Mouse (Mus musculus): ENCODE measurements around the gene Rhox12. TPM values are rescaled to one million over a fixed set of nuclear protein-coding genes. Genes with fewer than 3 reads are reported as not detected.

Gene Rhox12
- not detected in 2 replicates for polyA plus RNA-seq (2016; fragmentation: Nextera tagmentation; extraction: Ambion mirVana)

DNA sequence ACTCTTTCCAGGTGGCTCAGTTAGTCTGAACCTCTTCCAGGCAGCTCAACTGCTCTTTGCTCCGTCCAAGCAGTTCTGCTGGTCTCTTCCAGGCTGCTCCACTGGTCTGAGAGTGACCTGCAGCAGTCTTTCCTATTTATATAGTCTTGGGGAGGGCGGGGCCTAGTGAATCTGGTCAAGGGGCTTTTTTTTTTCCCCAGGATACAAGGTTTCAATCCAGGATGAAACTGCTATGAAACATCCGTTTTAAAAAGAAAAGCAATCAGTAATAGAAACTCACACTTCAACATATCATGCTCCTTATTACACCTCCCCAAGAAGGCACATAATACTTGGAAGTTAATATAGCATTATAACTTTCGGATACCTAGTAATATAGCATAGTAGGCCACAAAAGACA lies at the start of gene Rhox12:
Rhox12 (minus strand) TSS at position 101 of the 400 bp plus-strand sequence.
- no peak within 1 kb of the TSS for H3K4me3 ChIP-seq
- no peaks in the 10 kb centered on the region for H3K4me1 ChIP-seq
- H3K27ac ChIP-seq: no peak within 1 kb of the TSS
- H3K36me3 ChIP-seq: no peaks in the 10 kb centered on the region
- WGBS: 81% methylated on average over 4 of the region's 4 CpGs
- no peaks in the 10 kb centered on the region for H3K27me3 ChIP-seq (ENCODE audit: low read depth, poor library complexity, severe bottlenecking)
- DNase-seq (ENCODE audit: low spot score): no peak
- H3K9me3 ChIP-seq (replicated peaks): no peaks in the 10 kb centered on the region

DNA sequence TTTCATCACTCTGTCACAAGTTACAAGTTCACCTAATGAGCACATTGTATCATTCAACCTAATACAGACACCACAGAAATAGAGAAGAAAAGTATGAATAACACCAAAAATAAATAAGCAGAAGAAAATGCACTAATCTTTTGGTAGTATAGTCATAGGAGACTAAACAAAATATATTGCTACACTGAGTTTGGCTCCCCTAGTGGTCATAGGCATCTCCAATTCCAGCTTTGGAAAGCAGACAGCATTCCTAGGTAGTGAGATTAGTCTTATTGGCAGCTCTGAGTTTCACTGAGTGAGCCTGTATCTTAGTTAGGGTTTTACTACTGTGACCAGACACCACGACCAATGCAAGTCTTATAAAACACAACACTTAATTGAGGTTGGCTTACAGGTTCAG lies 48.4 kb upstream of the Rhox12 start:
- Histone ChIP-seq H3K27ac (no peak overlapping the region), H3K27me3 (ENCODE audit: low read depth, poor library complexity, severe bottlenecking) (no peaks in the 10 kb centered on the region), H3K36me3 (no peaks in the 10 kb centered on the region), H3K4me3 (no peak overlapping the region), H3K9me3 (replicated peaks) (no peaks in the 10 kb centered on the region), H3K4me1 (no peaks in the 10 kb centered on the region)
- no peak for DNase-seq (ENCODE audit: low spot score)
- WGBS: 70% methylated on average over 1 of the region's 1 CpGs

DNA sequence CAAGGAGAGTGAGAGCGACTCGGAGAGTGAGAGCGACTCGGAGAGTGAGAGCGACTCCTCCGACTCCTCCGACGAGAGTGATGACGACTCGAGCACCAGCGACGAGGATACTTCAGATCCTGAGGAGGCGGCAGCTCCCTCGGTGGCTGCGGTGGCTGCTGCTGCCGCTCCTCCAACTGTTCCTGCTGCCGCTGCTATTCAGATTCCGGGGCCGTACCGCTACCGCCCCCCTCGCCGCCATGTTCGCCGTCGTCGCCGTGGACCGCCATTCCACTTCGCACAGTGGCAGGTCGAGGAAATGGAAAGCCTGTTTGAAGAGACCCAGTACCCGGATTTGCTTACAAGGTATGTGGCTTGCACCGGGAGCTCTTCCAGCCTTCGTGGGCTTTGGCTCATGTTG lies 10.8 kb upstream of the Rhox12 start:
- H3K4me3 ChIP-seq: no peak overlapping the region
- no peaks in the 10 kb centered on the region for H3K36me3 ChIP-seq
- no peaks in the 10 kb centered on the region for H3K4me1 ChIP-seq
- no peaks in the 10 kb centered on the region for H3K27me3 ChIP-seq (ENCODE audit: low read depth, poor library complexity, severe bottlenecking)
- 86% methylated on average over 34 of the region's 34 CpGs for WGBS
- no peak overlapping the region for H3K27ac ChIP-seq
- no peak for DNase-seq (ENCODE audit: low spot score)
- H3K9me3 ChIP-seq (replicated peaks): peaks cover 6% of the 10 kb centered on the region; the same call in 1 of the 2 replicates

DNA sequence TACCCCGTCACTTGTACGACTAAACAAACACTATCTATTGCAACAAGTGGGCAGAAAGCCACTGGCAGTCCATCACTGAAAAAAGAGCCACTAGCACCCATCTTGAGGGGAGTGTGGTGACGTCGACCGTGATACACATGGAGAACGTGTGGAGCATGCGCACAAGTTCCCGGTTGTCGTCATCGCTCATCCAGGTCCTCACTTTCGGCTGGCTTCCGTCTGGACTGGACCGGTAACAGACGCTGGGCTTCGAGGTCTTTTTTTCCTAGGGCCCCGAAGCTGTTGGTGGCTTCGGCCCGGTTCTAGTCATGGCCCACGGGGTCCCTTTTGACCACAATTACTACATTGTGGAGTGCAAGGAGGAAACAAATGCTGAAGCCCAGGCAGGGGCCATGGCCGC lies 10.3 kb upstream of the Rhox12 start, which contains the start of gene Rhox13:
Rhox13 (plus strand) TSS at position 238 of the 400 bp plus-strand sequence.
- WGBS: 94% methylated on average over 20 of the region's 20 CpGs
- Histone ChIP-seq H3K4me3 (no peak within 1 kb of the TSS), H3K36me3 (no peaks in the 10 kb centered on the region)

DNA sequence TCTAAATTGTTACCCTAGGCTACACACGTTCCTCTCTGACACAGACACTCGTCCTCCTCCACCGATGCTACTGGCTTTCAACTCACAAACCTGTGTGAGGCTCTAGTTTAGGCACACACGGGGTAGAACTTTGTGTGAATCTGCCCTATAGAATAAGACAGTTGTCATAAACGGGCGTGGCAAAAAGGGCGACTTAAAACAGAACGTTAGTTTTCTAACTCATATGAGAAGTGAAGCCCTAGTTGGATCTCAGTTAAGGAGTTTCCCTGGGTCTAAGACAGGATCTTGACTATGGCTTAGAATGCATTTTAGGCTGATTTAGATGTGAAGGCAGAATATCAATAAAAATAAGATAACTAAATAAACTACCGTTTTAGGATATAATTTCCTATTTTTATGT lies 25.7 kb downstream of the Rhox12 start, which contains the start of gene Rhox11:
Rhox11 (minus strand) TSS at position 101 of the 400 bp plus-strand sequence.
- WGBS: 87% methylated on average over 9 of the region's 9 CpGs
- H3K27ac ChIP-seq: no peak within 1 kb of the TSS
- no peaks in the 10 kb centered on the region for H3K4me1 ChIP-seq
- H3K4me3 ChIP-seq: no peak within 1 kb of the TSS
- no peaks in the 10 kb centered on the region for H3K9me3 ChIP-seq (replicated peaks)
- H3K36me3 ChIP-seq: no peaks in the 10 kb centered on the region
- H3K27me3 ChIP-seq (ENCODE audit: low read depth, poor library complexity, severe bottlenecking): no peaks in the 10 kb centered on the region
- DNase-seq (ENCODE audit: low spot score): no peak

More for the DNA sequence above, 10.3 kb upstream of the Rhox12 start, which contains the start of gene Rhox13:
- Histone ChIP-seq H3K9me3 (replicated peaks) (peaks cover 6% of the 10 kb centered on the region; the same call in 1 of the 2 replicates), H3K27ac (no peak within 1 kb of the TSS), H3K27me3 (ENCODE audit: low read depth, poor library complexity, severe bottlenecking) (no peaks in the 10 kb centered on the region), H3K4me1 (no peaks in the 10 kb centered on the region)
- DNase-seq (ENCODE audit: low spot score): no peak

DNA sequence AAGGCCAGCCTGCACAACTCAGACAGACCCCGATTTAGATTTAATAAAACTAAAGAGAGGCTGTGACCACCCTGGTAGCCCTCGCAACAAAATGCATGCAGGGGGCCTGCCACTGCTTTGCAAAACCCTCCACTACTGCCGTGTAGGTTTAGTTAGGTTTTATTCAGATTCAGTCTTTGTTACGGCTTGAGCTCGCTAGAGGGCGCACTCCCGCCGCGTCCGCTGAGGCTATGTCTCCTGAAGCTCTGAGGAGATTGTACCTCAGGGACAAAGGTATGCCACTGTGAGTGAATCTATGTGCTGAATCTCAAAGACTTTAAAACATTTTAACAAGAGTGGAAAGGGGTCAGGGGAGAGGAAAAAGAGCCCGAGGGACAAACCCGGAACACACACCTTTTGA lies 26.5 kb downstream of the Rhox12 start:
- Histone ChIP-seq H3K4me1 (no peaks in the 10 kb centered on the region), H3K27me3 (ENCODE audit: low read depth, poor library complexity, severe bottlenecking) (no peaks in the 10 kb centered on the region), H3K27ac (no peak overlapping the region), H3K36me3 (no peaks in the 10 kb centered on the region), H3K9me3 (replicated peaks) (no peaks in the 10 kb centered on the region), H3K4me3 (no peak overlapping the region)
- DNase-seq (ENCODE audit: low spot score): peak; percentile 56
- WGBS: 16% methylated on average over 12 of the region's 12 CpGs

DNA sequence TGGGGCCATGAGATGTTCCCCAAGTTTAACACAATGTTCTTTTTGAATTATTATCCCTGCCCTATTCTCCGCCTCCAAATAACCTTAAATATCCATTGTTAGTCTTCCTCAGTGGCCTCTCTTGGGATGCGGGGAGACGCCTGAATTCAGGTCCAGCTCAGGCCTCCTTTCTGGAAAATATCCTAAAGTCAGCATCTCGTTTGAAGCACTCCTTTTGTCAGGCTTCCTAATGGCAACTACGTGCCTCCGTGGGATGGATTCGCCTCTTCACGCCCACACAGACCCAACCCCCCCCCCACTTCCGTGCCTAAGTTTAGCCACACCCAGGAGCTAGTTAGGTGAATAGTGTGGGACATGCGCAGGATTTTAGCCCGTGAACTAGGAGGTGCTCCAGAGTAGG lies 44.5 kb downstream of the Rhox12 start, which contains the start of gene Rhox10:
Rhox10 (plus strand) TSS at position 301 of the 400 bp plus-strand sequence.
- H3K27ac ChIP-seq: no peak within 1 kb of the TSS
- WGBS: 90% methylated on average over 11 of the region's 11 CpGs

DNA sequence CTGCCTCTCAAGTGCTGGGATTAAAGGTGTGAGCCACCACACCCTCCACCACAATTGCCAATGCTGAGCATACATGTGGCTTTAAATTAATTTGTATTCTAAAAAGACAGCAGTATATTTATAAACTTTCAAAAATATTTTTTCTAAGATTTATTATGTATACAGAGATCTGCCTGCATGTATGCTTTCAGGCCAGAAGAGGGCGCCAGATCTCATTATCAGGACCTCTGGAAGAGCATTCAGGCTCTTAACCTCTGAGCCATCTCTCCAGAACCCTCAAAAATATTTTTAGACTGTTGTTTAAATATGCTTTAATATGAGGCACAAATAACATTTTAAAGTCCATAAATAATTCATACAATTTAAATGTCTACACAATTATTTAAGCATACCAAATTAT lies 49.2 kb downstream of the Rhox12 start:
- no peak overlapping the region for H3K27ac ChIP-seq
- no peaks in the 10 kb centered on the region for H3K27me3 ChIP-seq (ENCODE audit: low read depth, poor library complexity, severe bottlenecking)
- WGBS: 0% methylated on average over 1 of the region's 1 CpGs
- H3K36me3 ChIP-seq: no peaks in the 10 kb centered on the region
- H3K4me1 ChIP-seq: no peaks in the 10 kb centered on the region
- H3K9me3 ChIP-seq (replicated peaks): no peaks in the 10 kb centered on the region
- H3K4me3 ChIP-seq: no peak overlapping the region
- DNase-seq (ENCODE audit: low spot score): no peak

More for the DNA sequence above, 44.5 kb downstream of the Rhox12 start, which contains the start of gene Rhox10:
- no peaks in the 10 kb centered on the region for H3K36me3 ChIP-seq
- H3K4me1 ChIP-seq: no peaks in the 10 kb centered on the region
- no peaks in the 10 kb centered on the region for H3K27me3 ChIP-seq (ENCODE audit: low read depth, poor library complexity, severe bottlenecking)
- no peak within 1 kb of the TSS for H3K4me3 ChIP-seq
- H3K9me3 ChIP-seq (replicated peaks): no peaks in the 10 kb centered on the region
- no peak for DNase-seq (ENCODE audit: low spot score)

Other genes with a start within 250 kb of the Rhox12 start
- gene Rhox8, start 232.0 kb downstream of the Rhox12 start, polyA plus RNA-seq (2016; fragmentation: Nextera tagmentation; extraction: Ambion mirVana): not detected in 2 replicates
- gene Rhox7b, start 213.7 kb downstream of the Rhox12 start, polyA plus RNA-seq (2016; fragmentation: Nextera tagmentation; extraction: Ambion mirVana): not detected in 2 replicates
- gene Rhox9, start 209.1 kb downstream of the Rhox12 start, polyA plus RNA-seq (2016; fragmentation: Nextera tagmentation; extraction: Ambion mirVana): not detected in 2 replicates
- gene Btg1-ps1, start 92.1 kb downstream of the Rhox12 start, polyA plus RNA-seq (2016; fragmentation: Nextera tagmentation; extraction: Ambion mirVana): not detected in 2 replicates
- gene Btg1-ps2, start 67.8 kb downstream of the Rhox12 start, polyA plus RNA-seq (2016; fragmentation: Nextera tagmentation; extraction: Ambion mirVana): not detected in 2 replicates
- not detected in 2 replicates for gene Rhox10, start 44.4 kb downstream of the Rhox12 start, polyA plus RNA-seq (2016; fragmentation: Nextera tagmentation; extraction: Ambion mirVana)
- gene Rhox11, start 25.8 kb downstream of the Rhox12 start, polyA plus RNA-seq (2016; fragmentation: Nextera tagmentation; extraction: Ambion mirVana): not detected in 2 replicates
- gene Rhox13, start 10.3 kb upstream of the Rhox12 start, polyA plus RNA-seq (2016; fragmentation: Nextera tagmentation; extraction: Ambion mirVana): not detected in 2 replicates
- 3.3 and 3.4 TPM in 2 replicates for gene Zbtb33, start 78.9 kb upstream of the Rhox12 start, polyA plus RNA-seq (2016; fragmentation: Nextera tagmentation; extraction: Ambion mirVana)
- 25.7 and 28.0 TPM in 2 replicates for gene Tmem255a, start 141.5 kb upstream of the Rhox12 start, polyA plus RNA-seq (2016; fragmentation: Nextera tagmentation; extraction: Ambion mirVana)
- not detected in 2 replicates for gene Atp1b4, start 205.3 kb upstream of the Rhox12 start, polyA plus RNA-seq (2016; fragmentation: Nextera tagmentation; extraction: Ambion mirVana)

Measured in limb, embryonic 10.5 days (tissue).